Mouse (Mus musculus) liver, adult 2 months (tissue): Measurements from ENCODE around the gene Invs. TPM values are rescaled to one million over a fixed set of nuclear protein-coding genes. Genes with fewer than 3 reads are reported as not detected.

ENCODE experiments used
- DNase-seq: peaks from one replicate; pipeline ENCODE4 v3.0.0-alpha.2; 2011; ENCODE audit warnings: low read depth, low spot score; ENCODE audit errors: extremely low read depth
- H3K27ac ChIP-seq: fragments of 200-500 bp; replicated peaks from 2 replicates; pipeline ENCODE4 v1.5.1; 2012; ENCODE audit warnings: low read depth, mild to moderate bottlenecking, control low read depth, inconsistent platforms, low read length; ENCODE audit not compliant: insufficient read depth
- H3K27me3 ChIP-seq: fragments of 200-500 bp; 2 replicates; pipeline ENCODE4 v1.6.1; 2012; ENCODE audit warnings: mild to moderate bottlenecking, moderate library complexity, low read length, inconsistent platforms; ENCODE audit not compliant: control insufficient read depth, insufficient read depth
- H3K36me3 ChIP-seq: fragments of 200-500 bp; 2 replicates; pipeline ENCODE4 v1.6.1; 2012; ENCODE audit warnings: low read length, inconsistent platforms; ENCODE audit not compliant: control insufficient read depth, insufficient read depth
- H3K4me1 ChIP-seq: fragments of 200-500 bp; 2 replicates; pipeline ENCODE4 v1.6.1; 2011; ENCODE audit warnings: low read length; ENCODE audit not compliant: control insufficient read depth, insufficient read depth
- H3K4me3 ChIP-seq: fragments of 200-500 bp; 2 replicates; pipeline ENCODE4 v1.5.1; 2011; ENCODE audit warnings: low read depth, mild to moderate bottlenecking, control low read depth, low read length, moderate library complexity; ENCODE audit not compliant: insufficient read depth
- H3K79me2 ChIP-seq: fragments of 200-500 bp; 2 replicates; pipeline ENCODE4 v1.6.1; 2012; ENCODE audit warnings: inconsistent platforms, mild to moderate bottlenecking, low read length, moderate library complexity; ENCODE audit not compliant: control insufficient read depth, insufficient read depth
- H3K9ac ChIP-seq: fragments of 200-500 bp; 2 replicates; pipeline ENCODE4 v1.6.1; 2012; ENCODE audit warnings: low read depth, mild to moderate bottlenecking, control low read depth, inconsistent platforms, low read length
- CTCF ChIP-seq: fragments of 200-500 bp; IDR thresholded peaks from 2 replicates; pipeline ENCODE4 v1.5.1; 2011; ENCODE audit warnings: low read depth, low read length, control low read depth
- POLR2A ChIP-seq: fragments of 200-500 bp; IDR thresholded peaks from 2 replicates; pipeline ENCODE4 v1.6.1; 2011; ENCODE audit warnings: low read length, control low read depth; ENCODE audit not compliant: insufficient read depth; ENCODE audit errors: extremely low read depth
- WGBS: fragments of 180-500 bp; shearing (Covaris S2); methylation state at CpG from one replicate; pipeline ENCODE4 v1.1.7; 2018; 5-methylcytosine and 5-hydroxymethylcytosine counted together
- polyA plus RNA-seq: library from polyadenylated mRNA; depleted of rRNA; stranded (reverse); fragments of >200 nt; gene quantifications from 2 replicates; pipeline ENCODE4 v1.2.3, GENCODE M21; 2012
- total RNA-seq: library from RNA; depleted of rRNA; stranded (reverse); fragments of >200 nt; gene quantifications from 2 replicates; pipeline ENCODE4 v1.2.3, GENCODE M21; 2014

The Invs gene
- total and polyA plus RNA-seq, 2 experiments: 1.7 to 9.9 TPM

GRCm38 (mm10) chr4:48273119-48273829 is 6.3 kb upstream of the Invs start:
- Histone ChIP-seq H3K27ac (peak overlapping the region; percentile 19; the same call in 1 of the 2 replicates), H3K79me2 (peaks cover 33% of the 10 kb centered on the region; the same call in 1 of the 2 replicates), H3K4me3 (no peak overlapping the region), H3K4me1 (peaks cover 33% of the 10 kb centered on the region), H3K27me3 (no peaks in the 10 kb centered on the region), H3K9ac (no peak overlapping the region), H3K36me3 (peaks cover 1% of the 10 kb centered on the region; the same call in 1 of the 2 replicates)
- TF ChIP-seq CTCF (no peak), POLR2A (no peak)
- 40% methylated on average over 7 of the region's 7 CpGs for WGBS
- peak; percentile 93 for DNase-seq

GRCm38 (mm10) chr4:48275736-48276135 is 3.8 kb upstream of the Invs start:
- H3K36me3 ChIP-seq: peaks cover 1% of the 10 kb centered on the region; the same call in 1 of the 2 replicates
- 49% methylated on average over 3 of the region's 3 CpGs for WGBS
- TF ChIP-seq POLR2A (no peak), CTCF (no peak)
- no peak overlapping the region for H3K4me3 ChIP-seq
- peaks cover 36% of the 10 kb centered on the region for H3K4me1 ChIP-seq
- H3K79me2 ChIP-seq: peaks cover 32% of the 10 kb centered on the region; the same call in 1 of the 2 replicates
- H3K27ac ChIP-seq: no peak overlapping the region
- DNase-seq: peak; percentile 52
- H3K9ac ChIP-seq: no peak overlapping the region
- no peaks in the 10 kb centered on the region for H3K27me3 ChIP-seq

GRCm38 (mm10) chr4:48277011-48277410 is 2.5 kb upstream of the Invs start:
- WGBS: 44% methylated on average over 3 of the region's 3 CpGs
- no peaks in the 10 kb centered on the region for H3K36me3 ChIP-seq

GRCm38 (mm10) chr4:48278757-48279497 is 633 bp upstream of the Invs start:
- Histone ChIP-seq H3K36me3 (peaks cover 4% of the 10 kb centered on the region; the same call in 1 of the 2 replicates), H3K9ac (peak overlapping the region; percentile 94), H3K27me3 (no peaks in the 10 kb centered on the region), H3K4me1 (peaks cover 19% of the 10 kb centered on the region), H3K79me2 (peaks cover 24% of the 10 kb centered on the region; the same call in 1 of the 2 replicates), H3K4me3 (peak overlapping the region; percentile 93), H3K27ac (peak overlapping the region; percentile 86)
- under 1% methylated on average over 34 of the region's 34 CpGs for WGBS
- TF ChIP-seq CTCF: no peak
- TF ChIP-seq POLR2A: no peak
- DNase-seq: peak; percentile 54

More at GRCm38 (mm10) chr4:48277011-48277410, 2.5 kb upstream of the Invs start:
- Histone ChIP-seq H3K4me3 (no peak overlapping the region), H3K27me3 (no peaks in the 10 kb centered on the region), H3K79me2 (peaks cover 24% of the 10 kb centered on the region; the same call in 1 of the 2 replicates), H3K4me1 (peaks cover 34% of the 10 kb centered on the region), H3K27ac (no peak overlapping the region), H3K9ac (no peak overlapping the region)
- TF ChIP-seq POLR2A (no peak), CTCF (no peak)
- DNase-seq: no peak

GRCm38 (mm10) chr4:48281121-48281520 is 1.6 kb downstream of the Invs start:
- no peak overlapping the region for H3K9ac ChIP-seq
- H3K36me3 ChIP-seq: peaks cover 12% of the 10 kb centered on the region
- DNase-seq: peak; percentile 82
- H3K27ac ChIP-seq: peak overlapping the region; percentile 30; the same call in 1 of the 2 replicates
- WGBS: 32% methylated on average over 1 of the region's 1 CpGs
- peaks cover 11% of the 10 kb centered on the region for H3K4me1 ChIP-seq
- peaks cover 15% of the 10 kb centered on the region; the same call in 1 of the 2 replicates for H3K79me2 ChIP-seq
- TF ChIP-seq CTCF (no peak), POLR2A (no peak)
- H3K4me3 ChIP-seq: no peak overlapping the region
- no peaks in the 10 kb centered on the region for H3K27me3 ChIP-seq
